Mouse (Mus musculus): ENCODE measurements at regions not wholly inside any gene's neighbourhood (a gene's known extent, or its start where the extent isn't known, plus 50 kb on each side); places are given as distances from the start of the nearest gene placed in this dataset.
"Not testable (repeated sequence)": the region's sequence is repeated elsewhere in the genome, so short reads cannot be mapped to it uniquely, and the experiment has no call there.

GRCm38 (mm10) chr10:96253671-96254070 lies 117.3 kb downstream of the Gm5426 start:
- DNase-seq (ENCODE audit: low spot score): no peak

- no peak for DNase-seq (ENCODE audit: low spot score)
Measured at GRCm38 (mm10) chr10:96254250-96254862, 118.0 kb downstream of the Gm5426 start.

GRCm38 (mm10) chr10:96257935-96258334 lies 121.5 kb downstream of the Gm5426 start:
- no peak for DNase-seq (ENCODE audit: low spot score)

DNA sequence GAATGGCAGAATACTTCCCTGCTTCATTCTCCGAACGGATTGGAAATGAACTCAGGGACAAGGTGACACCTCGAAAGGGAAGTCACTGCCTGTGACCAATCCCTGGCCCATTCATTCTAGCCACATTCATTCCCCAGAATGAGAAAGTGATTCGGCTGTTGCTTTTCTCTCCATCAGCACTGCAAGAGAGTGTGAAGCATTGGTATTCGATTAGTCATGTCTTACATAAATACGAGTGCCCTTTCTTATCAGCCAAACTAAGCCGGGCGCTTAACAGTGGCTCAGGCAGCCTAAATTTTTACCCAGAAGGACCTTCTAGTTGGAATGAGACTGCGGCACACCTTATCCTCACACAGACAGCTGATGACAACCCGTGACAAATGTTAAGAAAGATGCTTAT lies 122.8 kb downstream of the Gm5426 start:
- DNase-seq (ENCODE audit: low spot score): no peak

DNA sequence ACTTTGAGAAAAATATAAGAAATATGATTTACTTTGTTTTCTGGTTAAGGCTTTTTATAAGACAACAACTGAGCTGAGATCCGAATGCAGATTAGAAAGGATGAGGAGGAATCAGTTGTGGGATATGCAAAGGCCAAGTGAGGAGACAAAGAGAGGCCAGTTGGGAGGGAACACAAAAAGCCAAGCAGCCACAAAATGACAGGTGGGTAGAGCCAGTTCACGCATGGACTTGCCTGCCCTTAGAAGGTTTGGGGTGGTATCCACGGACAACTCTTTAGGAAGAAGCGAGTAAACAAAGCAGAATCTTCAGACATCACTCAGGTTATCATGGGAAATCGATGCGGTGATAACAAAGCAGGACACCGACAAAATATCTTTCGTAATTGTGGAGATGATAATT lies 123.2 kb downstream of the Gm5426 start:
- DNase-seq (ENCODE audit: low spot score): no peak

DNA sequence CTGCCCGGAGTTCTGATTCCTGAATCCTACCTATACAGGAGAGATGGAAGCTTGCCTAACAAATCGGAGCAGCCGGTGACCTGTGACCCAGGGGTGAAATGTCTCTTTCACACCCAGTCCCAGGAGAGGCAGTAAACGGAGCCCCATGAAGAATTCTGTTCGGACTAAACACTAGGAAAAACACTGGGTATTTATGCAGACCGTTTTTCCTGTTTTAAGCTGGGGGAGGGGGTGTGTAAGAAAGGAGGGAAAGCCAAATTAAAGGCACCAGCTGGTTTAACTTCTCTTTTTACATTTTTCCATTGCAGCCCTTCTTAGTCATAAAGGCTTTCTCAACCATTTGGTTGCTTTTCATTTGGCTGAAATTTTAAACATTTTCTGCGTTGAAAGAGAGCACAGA lies 127.1 kb downstream of the Gm5426 start:
- DNase-seq (ENCODE audit: low spot score): peak; percentile 7

GRCm38 (mm10) chr10:96264433-96264832 lies 128.0 kb downstream of the Gm5426 start:
- DNase-seq (ENCODE audit: low spot score): peak; percentile 9

- DNase-seq (ENCODE audit: low spot score): no peak
Measured at GRCm38 (mm10) chr10:96264866-96265265, 128.5 kb downstream of the Gm5426 start.

DNA sequence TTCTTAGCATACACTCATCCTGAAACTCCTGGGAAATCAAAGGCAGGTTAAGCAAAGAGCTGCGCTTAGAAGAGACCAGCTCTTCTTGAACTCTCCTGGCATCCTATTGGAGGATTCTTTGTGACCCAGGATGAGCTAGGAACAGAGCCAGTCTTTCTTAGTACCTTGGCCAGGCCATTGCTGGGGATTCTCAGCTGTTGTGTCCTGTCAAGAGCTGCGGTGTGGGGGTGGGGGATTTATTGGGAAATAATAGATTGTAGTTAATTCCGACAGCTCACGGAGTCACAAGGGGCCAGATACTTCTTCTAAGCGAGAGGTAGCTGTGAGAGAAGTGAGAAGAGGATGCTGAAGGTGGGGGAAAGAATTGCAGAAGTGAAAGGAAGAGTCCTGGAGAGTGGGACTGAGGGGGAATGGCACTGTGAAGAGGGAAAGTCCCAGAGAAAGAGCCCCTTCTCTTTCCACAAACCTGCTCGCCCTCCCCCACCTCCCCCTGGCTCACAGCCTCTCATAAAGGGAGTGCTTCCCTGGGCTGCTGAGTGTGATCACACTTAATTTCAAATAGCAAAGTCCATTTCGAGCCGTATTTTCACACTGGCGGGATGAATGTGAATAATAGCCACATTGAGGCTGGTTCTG lies 129.8 kb downstream of the Gm5426 start:
- DNase-seq (ENCODE audit: low spot score): no peak

DNA sequence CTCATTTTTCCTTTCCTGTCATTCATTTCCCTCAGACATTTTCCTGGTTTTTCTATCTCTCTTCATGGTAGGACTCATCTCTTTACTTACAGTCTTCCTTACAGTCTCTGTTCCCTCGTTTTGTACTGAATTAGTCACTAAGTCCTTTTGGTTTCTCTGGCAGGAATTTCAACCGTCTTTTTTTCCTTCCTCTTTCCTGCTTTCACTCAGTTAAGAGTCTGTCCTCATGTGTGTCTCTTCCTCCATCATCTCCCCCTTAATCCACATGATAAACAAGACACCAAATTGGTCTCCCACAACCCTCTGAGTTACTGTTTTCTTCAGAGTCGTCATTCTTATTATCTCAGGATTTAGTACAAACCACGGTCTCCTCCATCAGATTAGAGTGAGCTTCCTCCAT lies 131.2 kb downstream of the Gm5426 start:
- no peak for DNase-seq (ENCODE audit: low spot score)

- DNase-seq (ENCODE audit: low spot score): no peak
Measured at GRCm38 (mm10) chr10:96273607-96274365, 137.4 kb downstream of the Gm5426 start.

GRCm38 (mm10) chr10:96280149-96280548 lies 143.7 kb downstream of the Gm5426 start:
- DNase-seq (ENCODE audit: low spot score): no peak

- no peak for DNase-seq (ENCODE audit: low spot score)
Measured at GRCm38 (mm10) chr10:96285407-96286093, 149.1 kb downstream of the Gm5426 start.

GRCm38 (mm10) chr10:96286094-96286485 lies 149.7 kb downstream of the Gm5426 start:
- no peak for DNase-seq (ENCODE audit: low spot score)

DNA sequence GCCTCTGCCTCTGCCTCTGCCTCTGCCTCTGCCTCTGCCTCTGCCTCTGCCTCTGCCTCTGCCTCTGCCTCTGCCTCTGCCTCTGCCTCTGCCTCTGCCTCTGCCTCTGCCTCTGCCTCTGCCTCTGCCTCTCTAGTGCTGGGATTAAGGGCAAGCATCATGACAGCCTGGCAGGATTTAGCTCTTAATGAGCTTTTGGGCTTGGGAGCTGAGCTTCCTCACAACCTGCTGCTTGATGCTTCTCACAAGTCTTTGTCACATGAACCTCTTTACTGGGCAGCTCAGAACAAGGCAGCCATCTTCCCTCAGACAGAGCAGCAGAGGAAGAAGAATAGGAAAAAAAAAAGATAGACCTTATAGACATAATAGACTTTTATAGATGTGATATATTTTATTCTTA lies 152.6 kb downstream of the Gm5426 start:
- not testable (repeated sequence) for DNase-seq (ENCODE audit: low spot score)

DNA sequence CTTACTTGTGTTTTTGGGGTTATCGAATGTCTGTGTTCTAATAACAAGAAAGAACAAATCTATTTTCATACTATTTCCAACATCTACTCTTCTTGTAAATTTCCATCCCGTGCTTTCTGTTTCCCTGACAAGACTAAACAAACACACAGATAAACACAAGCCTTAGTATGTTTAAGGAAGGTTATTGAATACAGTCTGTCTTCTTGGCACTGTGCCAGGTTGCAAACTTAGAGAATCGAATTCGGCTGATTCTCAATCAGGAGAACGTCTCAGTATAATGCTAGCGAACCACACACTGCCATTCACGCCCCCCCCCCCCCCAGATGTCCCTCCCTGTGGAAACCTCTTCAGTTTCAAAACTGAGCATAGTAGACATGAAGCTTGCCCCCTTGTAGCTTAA lies 157.2 kb downstream of the Gm5426 start:
- DNase-seq (ENCODE audit: low spot score): no peak

GRCm38 (mm10) chr10:96294666-96295065 lies 158.3 kb downstream of the Gm5426 start:
- DNase-seq (ENCODE audit: low spot score): no peak

GRCm38 (mm10) chr10:96297658-96298057 lies 161.3 kb downstream of the Gm5426 start:
- DNase-seq (ENCODE audit: low spot score): no peak

DNA sequence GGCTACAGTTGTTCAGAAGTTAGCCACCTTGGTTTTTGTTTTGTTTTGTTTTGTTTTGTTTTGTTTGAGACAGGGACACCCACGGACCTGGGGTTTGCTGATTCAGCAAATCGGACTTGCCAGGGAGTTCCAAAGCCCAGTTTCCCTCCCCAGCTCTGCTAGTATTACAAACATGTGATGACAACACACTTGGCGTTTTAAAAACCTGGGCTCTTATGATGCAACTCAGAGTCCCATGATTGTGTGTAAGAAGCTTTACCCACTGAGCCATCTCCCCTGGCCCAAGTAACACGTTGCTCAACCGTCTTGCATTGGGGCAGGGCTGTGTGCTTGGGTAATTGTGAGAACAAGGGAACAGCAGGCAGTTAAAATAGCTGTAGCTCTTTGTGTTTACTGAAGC lies 162.2 kb downstream of the Gm5426 start:
- DNase-seq (ENCODE audit: low spot score): no peak

DNA sequence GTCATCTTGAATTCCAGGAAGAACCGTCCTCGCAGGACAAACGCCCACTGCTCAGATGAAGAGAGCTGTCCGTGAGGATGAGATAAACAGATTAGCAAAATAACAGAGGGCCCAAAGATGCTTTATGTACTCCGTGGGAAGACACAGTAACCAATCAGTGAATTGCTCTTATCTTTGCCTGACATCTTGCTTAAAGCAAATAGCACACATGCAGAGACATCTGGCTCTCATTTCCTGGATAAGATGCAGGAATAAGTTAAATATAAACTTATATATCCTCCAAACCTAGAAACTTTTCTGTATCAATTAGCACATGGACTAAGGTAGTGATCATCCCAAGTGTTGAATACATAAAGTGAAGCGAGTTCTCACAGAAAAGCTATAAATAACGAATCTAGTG lies 169.3 kb downstream of the Gm5426 start:
- no peak for DNase-seq (ENCODE audit: low spot score)

GRCm38 (mm10) chr10:96308713-96309445 lies 172.5 kb downstream of the Gm5426 start:
- peak; percentile 90 for DNase-seq (ENCODE audit: low spot score)

DNA sequence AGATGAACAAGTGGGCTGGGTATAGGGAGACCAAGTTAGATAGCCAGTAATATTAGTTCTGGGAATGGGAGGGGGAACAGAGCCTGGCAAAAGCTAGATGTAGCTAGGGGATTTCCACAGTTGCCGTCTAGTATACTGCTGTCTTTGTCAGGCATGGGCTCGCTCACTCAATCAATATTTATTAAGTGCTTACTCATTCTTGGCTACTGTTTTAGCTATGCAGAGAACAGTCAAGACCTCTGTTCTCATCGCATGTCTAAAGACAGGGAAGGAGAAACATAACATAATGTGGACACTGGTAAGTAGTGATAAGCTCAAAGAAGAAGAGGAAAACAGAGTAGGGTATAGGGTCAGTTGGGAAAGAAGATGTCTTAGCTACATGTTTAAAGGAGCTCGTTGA lies 173.4 kb downstream of the Gm5426 start:
- DNase-seq (ENCODE audit: low spot score): no peak

Measured in retina, embryonic 14.5 days (tissue).